Mouse (Mus musculus) lung, embryonic 15.5 days (tissue): ENCODE data around the gene Gm47841. TPM values are rescaled to one million over a fixed set of nuclear protein-coding genes. Genes with fewer than 3 reads are reported as not detected.

Experiments
- ATAC-seq: fragments of 200-750 bp; cut with Nextera tagmentation; 2 replicates; pipeline ENCODE4 v1.8.0; 2017; ENCODE audit warnings: moderate number of reproducible peaks, borderline replicate concordance; ENCODE audit not compliant: low FRiP score, low TSS enrichment; ENCODE audit errors: extremely low read depth
- H3K27ac ChIP-seq: fragments of 300-500 bp; sonication (generic); 2 replicates; pipeline ENCODE4 v1.5.1; 2015; ENCODE audit warnings: moderate library complexity, mild to moderate bottlenecking, inconsistent platforms
- H3K27me3 ChIP-seq: fragments of 300-500 bp; sonication (generic); 2 replicates; pipeline ENCODE4 v1.6.1; 2015; ENCODE audit warnings: inconsistent platforms
- H3K36me3 ChIP-seq: fragments of 300-500 bp; sonication (generic); 2 replicates; pipeline ENCODE4 v1.6.1; 2015; ENCODE audit warnings: inconsistent platforms
- H3K4me1 ChIP-seq: fragments of 300-500 bp; sonication (generic); 2 replicates; pipeline ENCODE4 v1.6.1; 2015; ENCODE audit warnings: inconsistent platforms
- H3K4me2 ChIP-seq: fragments of 300-500 bp; sonication (generic); 2 replicates; pipeline ENCODE4 v1.6.1; 2015; ENCODE audit warnings: inconsistent platforms, mild to moderate bottlenecking, moderate library complexity
- H3K4me3 ChIP-seq: fragments of 300-500 bp; sonication (generic); 2 replicates; pipeline ENCODE4 v1.5.1; 2015; ENCODE audit warnings: mild to moderate bottlenecking, inconsistent platforms
- H3K9ac ChIP-seq: fragments of 300-500 bp; sonication (generic); 2 replicates; pipeline ENCODE4 v1.6.1; 2015; ENCODE audit warnings: inconsistent platforms
- H3K9me3 ChIP-seq: fragments of 300-500 bp; sonication (generic); 2 replicates; pipeline ENCODE4 v1.6.1; 2016; ENCODE audit warnings: inconsistent platforms
- WGBS: fragments of 180-500 bp; shearing (Covaris S2); methylation state at CpG from one replicate; pipeline ENCODE4 v1.1.7; 2015; 5-methylcytosine and 5-hydroxymethylcytosine counted together
- polyA plus RNA-seq: library from polyadenylated mRNA; unstranded; fragments of >200 nt; fragmentation: Nextera tagmentation; extraction: Ambion mirVana; gene quantifications from 2 replicates; pipeline ENCODE4 v1.2.1, GENCODE M21; 2015

The Gm47841 gene
- polyA plus RNA-seq, 1 experiment from 2014 or later, result 0.19 TPM

- no peak overlapping the region for H3K4me2 ChIP-seq
- H3K36me3 ChIP-seq, result no peaks in the 10 kb centered on the region
- H3K4me1 ChIP-seq, result peaks cover 40% of the 10 kb centered on the region
- peaks cover 4% of the 10 kb centered on the region; the same call in 1 of the 2 replicates for H3K27me3 ChIP-seq
- WGBS, result 75% methylated on average over 7 of the region's 7 CpGs
- H3K4me3 ChIP-seq, result no peak overlapping the region
- no peak overlapping the region for H3K9ac ChIP-seq
- peak overlapping the region; percentile 29; the same call in 1 of the 2 replicates for H3K27ac ChIP-seq
- H3K9me3 ChIP-seq, result no peaks in the 10 kb centered on the region
- ATAC-seq, result no peak
These were observed 33.9 kb upstream of the Gm47841 start for GRCm38 (mm10) chr15:101081035-101081548.

GRCm38 (mm10) chr15:101080031-101080520, 32.9 kb upstream of the Gm47841 start:
- ATAC-seq, result no peak
- WGBS, result 78% methylated on average over 9 of the region's 9 CpGs
- H3K9me3 ChIP-seq, result no peaks in the 10 kb centered on the region
- H3K4me2 ChIP-seq, result no peak overlapping the region
- no peak overlapping the region for H3K4me3 ChIP-seq
- H3K9ac ChIP-seq, result no peak overlapping the region
- peaks cover 50% of the 10 kb centered on the region for H3K4me1 ChIP-seq
- H3K27me3 ChIP-seq, result peaks cover 6% of the 10 kb centered on the region; the same call in 1 of the 2 replicates
- H3K27ac ChIP-seq, result peak overlapping the region; percentile 42
- H3K36me3 ChIP-seq, result no peaks in the 10 kb centered on the region

- peak overlapping the region; percentile 86 for H3K4me2 ChIP-seq
- H3K9me3 ChIP-seq, result no peaks in the 10 kb centered on the region
- peak overlapping the region; percentile 84 for H3K9ac ChIP-seq
- peak overlapping the region; percentile 94 for H3K27ac ChIP-seq
- WGBS, result under 1% methylated on average over 28 of the region's 30 CpGs
- H3K4me3 ChIP-seq, result peak overlapping the region; percentile 86
- H3K36me3 ChIP-seq, result no peaks in the 10 kb centered on the region
- H3K27me3 ChIP-seq, result peaks cover 6% of the 10 kb centered on the region; the same call in 1 of the 2 replicates
- peak; percentile 87 for ATAC-seq
- H3K4me1 ChIP-seq, result peaks cover 55% of the 10 kb centered on the region
These were observed 31.5 kb upstream of the Gm47841 start for GRCm38 (mm10) chr15:101078731-101079156.

GRCm38 (mm10) chr15:101077813-101078730, 30.9 kb upstream of the Gm47841 start, which contains the start of gene Fignl2:
Fignl2 (minus strand) TSS chr15:101078567.
- under 1% methylated on average over 48 of the region's 96 CpGs for WGBS
- H3K9ac ChIP-seq, result peak within 1 kb of the TSS; percentile 84
- H3K4me3 ChIP-seq, result peak within 1 kb of the TSS; percentile 86
- no peaks in the 10 kb centered on the region for H3K36me3 ChIP-seq
- peaks cover 56% of the 10 kb centered on the region for H3K4me1 ChIP-seq
- ATAC-seq, result peak; percentile 63
- H3K27me3 ChIP-seq, result peaks cover 6% of the 10 kb centered on the region; the same call in 1 of the 2 replicates
- H3K9me3 ChIP-seq, result no peaks in the 10 kb centered on the region
- H3K4me2 ChIP-seq, result peak within 1 kb of the TSS; percentile 86
- H3K27ac ChIP-seq, result peak within 1 kb of the TSS; percentile 94

GRCm38 (mm10) chr15:101077001-101077812, 30.0 kb upstream of the Gm47841 start:
- peak overlapping the region; percentile 84 for H3K9ac ChIP-seq
- peaks cover 61% of the 10 kb centered on the region for H3K4me1 ChIP-seq
- no peaks in the 10 kb centered on the region for H3K36me3 ChIP-seq
- ATAC-seq, result no peak
- no peaks in the 10 kb centered on the region for H3K9me3 ChIP-seq
- H3K4me2 ChIP-seq, result peak overlapping the region; percentile 86
- WGBS, result under 1% methylated on average over 34 of the region's 34 CpGs
- H3K4me3 ChIP-seq, result peak overlapping the region; percentile 86
- peak overlapping the region; percentile 94 for H3K27ac ChIP-seq
- H3K27me3 ChIP-seq, result peaks cover 6% of the 10 kb centered on the region; the same call in 1 of the 2 replicates

- peak overlapping the region; percentile 86 for H3K4me3 ChIP-seq
- 18% methylated on average over 26 of the region's 26 CpGs for WGBS
- peak overlapping the region; percentile 86 for H3K4me2 ChIP-seq
- no peaks in the 10 kb centered on the region for H3K9me3 ChIP-seq
- peak overlapping the region; percentile 84; the same call in 1 of the 2 replicates for H3K9ac ChIP-seq
- no peaks in the 10 kb centered on the region for H3K36me3 ChIP-seq
- 0 out of 2 replicates have a peak overlapping the region, but pooled peaks have one; percentile 94 for H3K27ac ChIP-seq
- peaks cover 6% of the 10 kb centered on the region; the same call in 1 of the 2 replicates for H3K27me3 ChIP-seq
- ATAC-seq, result no peak
- peaks cover 59% of the 10 kb centered on the region for H3K4me1 ChIP-seq
These were observed 29.1 kb upstream of the Gm47841 start for GRCm38 (mm10) chr15:101076071-101077000.

GRCm38 (mm10) chr15:101075656-101076055, 28.5 kb upstream of the Gm47841 start:
- Histone ChIP-seq H3K9ac (no peak overlapping the region), H3K27me3 (peaks cover 6% of the 10 kb centered on the region; the same call in 1 of the 2 replicates), H3K27ac (no peak overlapping the region), H3K4me3 (no peak overlapping the region), H3K4me1 (peaks cover 60% of the 10 kb centered on the region), H3K36me3 (no peaks in the 10 kb centered on the region), H3K4me2 (peak overlapping the region; percentile 86; the same call in 1 of the 2 replicates), H3K9me3 (no peaks in the 10 kb centered on the region)
- no peak for ATAC-seq
- WGBS, result 74% methylated on average over 5 of the region's 5 CpGs

- no peak for ATAC-seq
- H3K27ac ChIP-seq, result no peak overlapping the region
- WGBS, result 81% methylated on average over 4 of the region's 4 CpGs
- no peaks in the 10 kb centered on the region for H3K9me3 ChIP-seq
- peaks cover 61% of the 10 kb centered on the region for H3K4me1 ChIP-seq
- H3K27me3 ChIP-seq, result peaks cover 6% of the 10 kb centered on the region; the same call in 1 of the 2 replicates
- H3K36me3 ChIP-seq, result no peaks in the 10 kb centered on the region
- H3K4me2 ChIP-seq, result no peak overlapping the region
- H3K4me3 ChIP-seq, result no peak overlapping the region
- H3K9ac ChIP-seq, result no peak overlapping the region
These were observed 28.0 kb upstream of the Gm47841 start for GRCm38 (mm10) chr15:101075150-101075549.

- H3K27ac ChIP-seq, result no peak overlapping the region
- no peak overlapping the region for H3K4me3 ChIP-seq
- no peak for ATAC-seq
- H3K4me1 ChIP-seq, result peaks cover 67% of the 10 kb centered on the region
- 80% methylated on average over 5 of the region's 5 CpGs for WGBS
- H3K27me3 ChIP-seq, result peaks cover 6% of the 10 kb centered on the region; the same call in 1 of the 2 replicates
- H3K9ac ChIP-seq, result no peak overlapping the region
- H3K36me3 ChIP-seq, result no peaks in the 10 kb centered on the region
- no peaks in the 10 kb centered on the region for H3K9me3 ChIP-seq
- H3K4me2 ChIP-seq, result no peak overlapping the region
These were observed 26.9 kb upstream of the Gm47841 start for GRCm38 (mm10) chr15:101074067-101074466.

- Histone ChIP-seq H3K27me3 (peaks cover 6% of the 10 kb centered on the region; the same call in 1 of the 2 replicates), H3K4me1 (peaks cover 73% of the 10 kb centered on the region), H3K9ac (no peak overlapping the region), H3K4me3 (no peak overlapping the region), H3K27ac (no peak overlapping the region), H3K9me3 (no peaks in the 10 kb centered on the region), H3K36me3 (no peaks in the 10 kb centered on the region), H3K4me2 (no peak overlapping the region)
- ATAC-seq, result no peak
- WGBS, result 48% methylated on average over 2 of the region's 2 CpGs
These were observed 25.5 kb upstream of the Gm47841 start for GRCm38 (mm10) chr15:101072736-101073135.
